Mouse (Mus musculus) kidney, embryonic 14.5 days (tissue): ENCODE measurements around the gene Angel1. TPM values are rescaled to one million over a fixed set of nuclear protein-coding genes. Genes with fewer than 3 reads are reported as not detected.

Experiments
- polyA plus RNA-seq: library from polyadenylated mRNA; unstranded; fragments of >200 nt; fragmentation: Nextera tagmentation; extraction: Ambion mirVana; gene quantifications from 2 replicates; pipeline ENCODE4 v1.2.1, GENCODE M21; 2014

Angel1 gene
- polyA plus RNA-seq, 1 experiment from 2014 or later = 10.2 TPM

Other genes with a start within 250 kb of the Angel1 start
- 8.4 and 9.6 TPM in 2 replicates for gene Vash1, start 47.8 kb downstream of the Angel1 start, polyA plus RNA-seq
- not detected in 2 replicates for gene Lrrc74a, start 7.9 kb upstream of the Angel1 start, polyA plus RNA-seq
- 25.8 and 34.8 TPM in 2 replicates for gene Irf2bpl, start 158.3 kb upstream of the Angel1 start, polyA plus RNA-seq
- 12.6 and 30.4 TPM in 2 replicates for gene Cipc, start 220.6 kb upstream of the Angel1 start, polyA plus RNA-seq